Mouse (Mus musculus): ENCODE measurements at regions not wholly inside any gene's neighbourhood (a gene's known extent, or its start where the extent isn't known, plus 50 kb on each side); places are given as distances from the start of the nearest gene placed in this dataset.
A peak's percentile ranks its signal among the peaks of the same experiment; 100 is the strongest.

- no peak for ATAC-seq (ENCODE audit: insufficient number of reproducible peaks, insufficient read depth, low FRiP score, low read depth)
- H3K36me3 ChIP-seq (ENCODE audit: control insufficient read depth, insufficient read depth, low read length): no peaks in the 10 kb centered on the region
- H3K9ac ChIP-seq (replicated peaks; ENCODE audit: low read depth, low read length): no peak overlapping the region
- H3K27ac ChIP-seq (ENCODE audit: low read length): no peak overlapping the region
- no peak overlapping the region for H3K4me2 ChIP-seq (replicated peaks; ENCODE audit: low read depth, low read length)
- H3K4me1 ChIP-seq (ENCODE audit: control insufficient read depth, insufficient read depth, low read length): no peaks in the 10 kb centered on the region
- peaks cover 3% of the 10 kb centered on the region; the same call in 1 of the 2 replicates for H3K9me3 ChIP-seq (ENCODE audit: control insufficient read depth, low read depth, low read length)
- H3K27me3 ChIP-seq (ENCODE audit: control insufficient read depth, insufficient read depth, low read length): no peaks in the 10 kb centered on the region
- no peak overlapping the region for H3K4me3 ChIP-seq (ENCODE audit: low read depth, low read length)
- WGBS: 76% methylated on average over 8 of the region's 8 CpGs
These were observed 131.8 kb downstream of the Tshz3 start for GRCm38 (mm10) chr7:36829710-36830109.

- no peak for ATAC-seq (ENCODE audit: insufficient number of reproducible peaks, insufficient read depth, low FRiP score, low read depth)
- no peak overlapping the region for H3K27ac ChIP-seq (ENCODE audit: low read length)
- 71% methylated on average over 2 of the region's 2 CpGs for WGBS
- no peak overlapping the region for H3K4me3 ChIP-seq (ENCODE audit: low read depth, low read length)
- H3K9me3 ChIP-seq (ENCODE audit: control insufficient read depth, low read depth, low read length): peaks cover 3% of the 10 kb centered on the region; the same call in 1 of the 2 replicates
- no peak overlapping the region for H3K9ac ChIP-seq (replicated peaks; ENCODE audit: low read depth, low read length)
- no peak overlapping the region for H3K4me2 ChIP-seq (replicated peaks; ENCODE audit: low read depth, low read length)
- H3K36me3 ChIP-seq (ENCODE audit: control insufficient read depth, insufficient read depth, low read length): no peaks in the 10 kb centered on the region
- no peaks in the 10 kb centered on the region for H3K27me3 ChIP-seq (ENCODE audit: control insufficient read depth, insufficient read depth, low read length)
- no peaks in the 10 kb centered on the region for H3K4me1 ChIP-seq (ENCODE audit: control insufficient read depth, insufficient read depth, low read length)
These were observed 132.2 kb downstream of the Tshz3 start for GRCm38 (mm10) chr7:36830155-36830554.

GRCm38 (mm10) chr7:36848279-36848678, 150.4 kb downstream of the Tshz3 start:
- WGBS: 73% methylated on average over 2 of the region's 2 CpGs
- H3K9ac ChIP-seq (replicated peaks; ENCODE audit: low read depth, low read length): no peak overlapping the region
- no peaks in the 10 kb centered on the region for H3K4me1 ChIP-seq (ENCODE audit: control insufficient read depth, insufficient read depth, low read length)
- H3K9me3 ChIP-seq (ENCODE audit: control insufficient read depth, low read depth, low read length): no peaks in the 10 kb centered on the region
- no peak overlapping the region for H3K4me2 ChIP-seq (replicated peaks; ENCODE audit: low read depth, low read length)
- H3K36me3 ChIP-seq (ENCODE audit: control insufficient read depth, insufficient read depth, low read length): no peaks in the 10 kb centered on the region
- no peak overlapping the region for H3K4me3 ChIP-seq (ENCODE audit: low read depth, low read length)
- H3K27ac ChIP-seq (ENCODE audit: low read length): no peak overlapping the region
- H3K27me3 ChIP-seq (ENCODE audit: control insufficient read depth, insufficient read depth, low read length): no peaks in the 10 kb centered on the region
- ATAC-seq (ENCODE audit: insufficient number of reproducible peaks, insufficient read depth, low FRiP score, low read depth): no peak

GRCm38 (mm10) chr7:36851275-36851889, 153.5 kb downstream of the Tshz3 start:
- no peak overlapping the region for H3K27ac ChIP-seq (ENCODE audit: low read length)

GRCm38 (mm10) chr7:36854308-36854707, 156.4 kb downstream of the Tshz3 start:
- Histone ChIP-seq H3K9ac (replicated peaks; ENCODE audit: low read depth, low read length) (no peak overlapping the region), H3K27me3 (ENCODE audit: control insufficient read depth, insufficient read depth, low read length) (no peaks in the 10 kb centered on the region), H3K27ac (ENCODE audit: low read length) (no peak overlapping the region), H3K4me2 (replicated peaks; ENCODE audit: low read depth, low read length) (no peak overlapping the region), H3K9me3 (ENCODE audit: control insufficient read depth, low read depth, low read length) (no peaks in the 10 kb centered on the region), H3K36me3 (ENCODE audit: control insufficient read depth, insufficient read depth, low read length) (no peaks in the 10 kb centered on the region), H3K4me3 (ENCODE audit: low read depth, low read length) (no peak overlapping the region), H3K4me1 (ENCODE audit: control insufficient read depth, insufficient read depth, low read length) (no peaks in the 10 kb centered on the region)
- no peak for ATAC-seq (ENCODE audit: insufficient number of reproducible peaks, insufficient read depth, low FRiP score, low read depth)

More at GRCm38 (mm10) chr7:36851275-36851889, 153.5 kb downstream of the Tshz3 start:
- no peak overlapping the region for H3K9ac ChIP-seq (replicated peaks; ENCODE audit: low read depth, low read length)
- no peaks in the 10 kb centered on the region for H3K4me1 ChIP-seq (ENCODE audit: control insufficient read depth, insufficient read depth, low read length)
- ATAC-seq (ENCODE audit: insufficient number of reproducible peaks, insufficient read depth, low FRiP score, low read depth): no peak
- H3K27me3 ChIP-seq (ENCODE audit: control insufficient read depth, insufficient read depth, low read length): no peaks in the 10 kb centered on the region
- H3K36me3 ChIP-seq (ENCODE audit: control insufficient read depth, insufficient read depth, low read length): no peaks in the 10 kb centered on the region
- WGBS: 76% methylated on average over 4 of the region's 4 CpGs
- no peak overlapping the region for H3K4me3 ChIP-seq (ENCODE audit: low read depth, low read length)
- no peak overlapping the region for H3K4me2 ChIP-seq (replicated peaks; ENCODE audit: low read depth, low read length)
- no peaks in the 10 kb centered on the region for H3K9me3 ChIP-seq (ENCODE audit: control insufficient read depth, low read depth, low read length)

GRCm38 (mm10) chr7:36859428-36859827, 161.5 kb downstream of the Tshz3 start:
- no peak overlapping the region for H3K4me2 ChIP-seq (replicated peaks; ENCODE audit: low read depth, low read length)
- no peaks in the 10 kb centered on the region for H3K4me1 ChIP-seq (ENCODE audit: control insufficient read depth, insufficient read depth, low read length)
- H3K9ac ChIP-seq (replicated peaks; ENCODE audit: low read depth, low read length): no peak overlapping the region
- H3K27ac ChIP-seq (ENCODE audit: low read length): no peak overlapping the region
- H3K4me3 ChIP-seq (ENCODE audit: low read depth, low read length): no peak overlapping the region
- no peaks in the 10 kb centered on the region for H3K36me3 ChIP-seq (ENCODE audit: control insufficient read depth, insufficient read depth, low read length)
- H3K27me3 ChIP-seq (ENCODE audit: control insufficient read depth, insufficient read depth, low read length): no peaks in the 10 kb centered on the region
- ATAC-seq (ENCODE audit: insufficient number of reproducible peaks, insufficient read depth, low FRiP score, low read depth): 0 out of 2 replicates have a peak, but pooled peaks have one; percentile 42
- H3K9me3 ChIP-seq (ENCODE audit: control insufficient read depth, low read depth, low read length): no peaks in the 10 kb centered on the region
- 68% methylated on average over 7 of the region's 7 CpGs for WGBS

- Histone ChIP-seq H3K4me1 (ENCODE audit: control insufficient read depth, insufficient read depth, low read length) (no peaks in the 10 kb centered on the region), H3K9ac (replicated peaks; ENCODE audit: low read depth, low read length) (no peak overlapping the region), H3K36me3 (ENCODE audit: control insufficient read depth, insufficient read depth, low read length) (no peaks in the 10 kb centered on the region), H3K27me3 (ENCODE audit: control insufficient read depth, insufficient read depth, low read length) (no peaks in the 10 kb centered on the region), H3K4me3 (ENCODE audit: low read depth, low read length) (no peak overlapping the region), H3K27ac (ENCODE audit: low read length) (no peak overlapping the region), H3K4me2 (replicated peaks; ENCODE audit: low read depth, low read length) (no peak overlapping the region), H3K9me3 (ENCODE audit: control insufficient read depth, low read depth, low read length) (no peaks in the 10 kb centered on the region)
- WGBS: 87% methylated on average over 7 of the region's 7 CpGs
- ATAC-seq (ENCODE audit: insufficient number of reproducible peaks, insufficient read depth, low FRiP score, low read depth): no peak
These were observed 164.6 kb downstream of the Tshz3 start for GRCm38 (mm10) chr7:36862481-36862880.

GRCm38 (mm10) chr7:36863745-36864144, 165.8 kb downstream of the Tshz3 start:
- Histone ChIP-seq H3K9me3 (ENCODE audit: control insufficient read depth, low read depth, low read length) (no peaks in the 10 kb centered on the region), H3K9ac (replicated peaks; ENCODE audit: low read depth, low read length) (no peak overlapping the region), H3K4me2 (replicated peaks; ENCODE audit: low read depth, low read length) (no peak overlapping the region), H3K4me3 (ENCODE audit: low read depth, low read length) (no peak overlapping the region), H3K4me1 (ENCODE audit: control insufficient read depth, insufficient read depth, low read length) (no peaks in the 10 kb centered on the region), H3K36me3 (ENCODE audit: control insufficient read depth, insufficient read depth, low read length) (no peaks in the 10 kb centered on the region), H3K27me3 (ENCODE audit: control insufficient read depth, insufficient read depth, low read length) (no peaks in the 10 kb centered on the region), H3K27ac (ENCODE audit: low read length) (no peak overlapping the region)
- no peak for ATAC-seq (ENCODE audit: insufficient number of reproducible peaks, insufficient read depth, low FRiP score, low read depth)
- 88% methylated on average over 5 of the region's 5 CpGs for WGBS

GRCm38 (mm10) chr7:36864675-36865074, 166.8 kb downstream of the Tshz3 start:
- Histone ChIP-seq H3K4me3 (ENCODE audit: low read depth, low read length) (no peak overlapping the region), H3K9me3 (ENCODE audit: control insufficient read depth, low read depth, low read length) (no peaks in the 10 kb centered on the region), H3K27ac (ENCODE audit: low read length) (no peak overlapping the region), H3K4me2 (replicated peaks; ENCODE audit: low read depth, low read length) (no peak overlapping the region), H3K9ac (replicated peaks; ENCODE audit: low read depth, low read length) (no peak overlapping the region), H3K27me3 (ENCODE audit: control insufficient read depth, insufficient read depth, low read length) (no peaks in the 10 kb centered on the region), H3K36me3 (ENCODE audit: control insufficient read depth, insufficient read depth, low read length) (no peaks in the 10 kb centered on the region), H3K4me1 (ENCODE audit: control insufficient read depth, insufficient read depth, low read length) (no peaks in the 10 kb centered on the region)
- WGBS: 70% methylated on average over 4 of the region's 4 CpGs
- no peak for ATAC-seq (ENCODE audit: insufficient number of reproducible peaks, insufficient read depth, low FRiP score, low read depth)

Data from stomach, embryonic 14.5 days (tissue).